Mouse (Mus musculus): ENCODE data around the gene Gm21943.
"Not testable (repeated sequence)": the region's sequence is repeated elsewhere in the genome, so short reads cannot be mapped to it uniquely, and the experiment has no call there.

The Gm21943 gene

DNA sequence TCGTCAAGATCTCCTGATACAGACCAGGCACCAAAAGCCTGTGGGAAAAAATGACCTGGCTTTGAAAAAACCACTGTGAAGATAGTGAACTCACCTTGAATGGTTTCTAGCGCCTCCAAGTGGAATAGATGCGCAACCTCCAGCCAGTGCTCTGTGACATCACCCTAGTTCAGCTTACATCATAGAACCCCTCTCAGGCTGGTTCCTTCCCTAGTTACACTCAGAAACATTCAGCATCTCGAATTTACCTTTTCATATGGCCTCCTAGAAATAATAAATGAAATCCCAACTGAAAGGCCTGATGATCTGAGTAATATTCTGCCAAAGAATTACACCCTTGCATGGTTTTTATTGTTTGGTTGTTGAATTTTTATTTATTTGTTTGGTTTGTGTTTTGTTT lies at the start of gene Gm21943:
Gm21943 (minus strand) TSS at position 101 of the 400 bp plus-strand sequence.
- not testable (repeated sequence) for DNase-seq (ENCODE audit: inconsistent age in 2 of 2, low spot score in 1 of 2)

Measured in adrenal gland, adult (tissue).